Mouse (Mus musculus): ENCODE measurements around the gene Ces1e. TPM values are rescaled to one million over a fixed set of nuclear protein-coding genes. Genes with fewer than 3 reads are reported as not detected.

Gene Ces1e
- polyA plus RNA-seq, 1 experiment from 2014 or later = not detected

GRCm38 (mm10) chr8:93163363-93163762 lies 66.1 kb downstream of the Ces1e start:
- Histone ChIP-seq H3K4me3 (replicated peaks) (no peak overlapping the region), H3K4me2 (no peak overlapping the region), H3K36me3 (replicated peaks) (no peaks in the 10 kb centered on the region), H3K27me3 (no peaks in the 10 kb centered on the region), H3K9me3 (no peaks in the 10 kb centered on the region), H3K9ac (no peak overlapping the region), H3K27ac (no peak overlapping the region), H3K4me1 (no peaks in the 10 kb centered on the region)
- WGBS = 86% methylated on average over 1 of the region's 1 CpGs
- no peak for ATAC-seq (ENCODE audit: low FRiP score)

DNA sequence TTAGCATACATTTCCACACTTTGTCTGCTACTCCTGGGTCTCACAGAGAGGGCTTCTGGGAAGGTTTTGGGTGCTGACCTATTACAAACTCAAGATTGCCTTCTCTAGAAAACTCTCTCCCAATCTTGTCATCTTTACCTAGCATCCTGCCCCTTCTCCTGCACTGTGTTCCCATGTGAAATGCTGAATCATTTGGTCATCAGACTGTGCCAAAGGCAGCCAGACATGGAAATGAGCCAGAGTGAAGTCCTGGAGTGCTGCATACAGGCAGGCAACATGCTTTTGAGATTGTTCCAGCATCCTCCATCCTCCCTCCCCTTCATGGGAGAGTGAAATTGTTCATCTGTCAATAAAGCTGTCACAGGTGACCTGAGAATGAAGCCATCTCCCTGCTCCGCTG lies 78.0 kb downstream of the Ces1e start:
- Histone ChIP-seq H3K9ac (no peak overlapping the region), H3K9me3 (no peaks in the 10 kb centered on the region), H3K4me1 (no peaks in the 10 kb centered on the region), H3K4me3 (replicated peaks) (no peak overlapping the region), H3K4me2 (no peak overlapping the region), H3K36me3 (replicated peaks) (no peaks in the 10 kb centered on the region), H3K27ac (no peak overlapping the region), H3K27me3 (no peaks in the 10 kb centered on the region)
- ATAC-seq (ENCODE audit: low FRiP score) = no peak
- 92% methylated on average over 1 of the region's 1 CpGs for WGBS

Other genes with a start within 250 kb of the Ces1e start
- gene Ces1a, start 181.4 kb downstream of the Ces1e start, polyA plus RNA-seq (2016; fragmentation: Nextera tagmentation; extraction: Ambion mirVana) = not detected in 2 replicates
- not detected in 2 replicates for gene Ces1b, start 149.6 kb downstream of the Ces1e start, polyA plus RNA-seq (2016; fragmentation: Nextera tagmentation; extraction: Ambion mirVana)
- not detected in 2 replicates for gene Ces1c, start 98.3 kb downstream of the Ces1e start, polyA plus RNA-seq (2016; fragmentation: Nextera tagmentation; extraction: Ambion mirVana)
- gene Ces1d, start 31.8 kb downstream of the Ces1e start, polyA plus RNA-seq (2016; fragmentation: Nextera tagmentation; extraction: Ambion mirVana) = 0.15 and 0.79 TPM in 2 replicates
- not detected in 2 replicates for gene Ces1f, start 50.1 kb upstream of the Ces1e start, polyA plus RNA-seq (2016; fragmentation: Nextera tagmentation; extraction: Ambion mirVana)
- gene Ces1g, start 107.7 kb upstream of the Ces1e start, polyA plus RNA-seq (2016; fragmentation: Nextera tagmentation; extraction: Ambion mirVana) = not detected in 2 replicates
- gene Ces1h, start 150.1 kb upstream of the Ces1e start, polyA plus RNA-seq (2016; fragmentation: Nextera tagmentation; extraction: Ambion mirVana) = not detected in 2 replicates